Mouse (Mus musculus) midbrain, embryonic 16.5 days (tissue): ENCODE results near the gene Crxos. TPM values are rescaled to one million over a fixed set of nuclear protein-coding genes. Genes with fewer than 3 reads are reported as not detected.
"Not testable (repeated sequence)": the region's sequence is repeated elsewhere in the genome, so short reads cannot be mapped to it uniquely, and the experiment has no call there.

ENCODE experiments used
- ATAC-seq: fragments of 200-750 bp; cut with Nextera tagmentation; 2 replicates; pipeline ENCODE4 v1.8.0; 2017; ENCODE audit warnings: moderate TSS enrichment
- H3K27ac ChIP-seq: fragments of 300-500 bp; sonication (generic); 2 replicates; pipeline ENCODE4 v1.5.1; 2014; ENCODE audit warnings: mild to moderate bottlenecking, low read length, mixed read lengths
- H3K27me3 ChIP-seq: fragments of 300-500 bp; sonication (generic); 2 replicates; pipeline ENCODE4 v1.6.1; 2014; ENCODE audit warnings: low read depth, low read length, mixed read lengths; ENCODE audit not compliant: control insufficient read depth, insufficient read depth
- H3K36me3 ChIP-seq: fragments of 300-500 bp; sonication (generic); 2 replicates; pipeline ENCODE4 v1.6.1; 2014; ENCODE audit warnings: mild to moderate bottlenecking, low read length, moderate library complexity, mixed read lengths; ENCODE audit not compliant: control insufficient read depth, insufficient read depth
- H3K4me1 ChIP-seq: fragments of 300-500 bp; sonication (generic); 2 replicates; pipeline ENCODE4 v1.6.1; 2014; ENCODE audit warnings: mild to moderate bottlenecking, low read length, mixed read lengths; ENCODE audit not compliant: control insufficient read depth, insufficient read depth
- H3K4me2 ChIP-seq: fragments of 300-500 bp; sonication (generic); 2 replicates; pipeline ENCODE4 v1.6.1; 2014; ENCODE audit warnings: mild to moderate bottlenecking, low read length, mixed read lengths
- H3K4me3 ChIP-seq: fragments of 300-500 bp; sonication (generic); 2 replicates; pipeline ENCODE4 v1.5.1; 2014; ENCODE audit warnings: low read depth, mild to moderate bottlenecking, low read length, moderate library complexity, mixed read lengths
- H3K9ac ChIP-seq: fragments of 300-500 bp; sonication (generic); 2 replicates; pipeline ENCODE4 v1.6.1; 2014; ENCODE audit warnings: low read depth, low read length, mixed read lengths
- H3K9me3 ChIP-seq: fragments of 300-500 bp; sonication (generic); replicated peaks from 2 replicates; pipeline ENCODE4 v1.6.1; 2014; ENCODE audit warnings: mild to moderate bottlenecking, low read length, mixed read lengths; ENCODE audit not compliant: control insufficient read depth, poor library complexity, severe bottlenecking
- WGBS: fragments of 180-500 bp; shearing (Covaris S2); extraction: QIAGEN DNeasy Blood & Tissue Kit; methylation state at CpG from one replicate; pipeline ENCODE4 v1.1.7; 2014; 5-methylcytosine and 5-hydroxymethylcytosine counted together
- polyA plus RNA-seq: library from polyadenylated mRNA; unstranded; fragments of >200 nt; fragmentation: Nextera tagmentation; extraction: Ambion mirVana; gene quantifications from 2 replicates; pipeline ENCODE4 v1.2.1, GENCODE M21; 2015

Crxos gene
- polyA plus RNA-seq, 1 experiment from 2014 or later = not detected

- Histone ChIP-seq H3K36me3 (no peaks in the 10 kb centered on the region), H3K27me3 (no peaks in the 10 kb centered on the region), H3K9me3 (no peaks in the 10 kb centered on the region), H3K4me3 (no peak overlapping the region), H3K27ac (no peak overlapping the region), H3K9ac (no peak overlapping the region), H3K4me1 (no peaks in the 10 kb centered on the region), H3K4me2 (no peak overlapping the region)
- 81% methylated on average over 9 of the region's 9 CpGs for WGBS
- no peak for ATAC-seq
These were observed 19.1 kb downstream of the Crxos start for GRCm38 (mm10) chr7:15901366-15902048.

- WGBS = 31% methylated on average over 7 of the region's 7 CpGs
- no peak for ATAC-seq
These were observed 23.4 kb downstream of the Crxos start for GRCm38 (mm10) chr7:15905861-15906260.

GRCm38 (mm10) chr7:15906602-15907001 is 24.2 kb downstream of the Crxos start:
- Histone ChIP-seq H3K27ac (no peak overlapping the region), H3K4me3 (no peak overlapping the region), H3K36me3 (no peaks in the 10 kb centered on the region), H3K9ac (no peak overlapping the region), H3K4me2 (no peak overlapping the region), H3K4me1 (no peaks in the 10 kb centered on the region), H3K9me3 (no peaks in the 10 kb centered on the region), H3K27me3 (no peaks in the 10 kb centered on the region)
- 90% methylated on average over 1 of the region's 1 CpGs for WGBS
- no peak for ATAC-seq

More at GRCm38 (mm10) chr7:15905861-15906260, 23.4 kb downstream of the Crxos start:
- Histone ChIP-seq H3K27ac (no peak overlapping the region), H3K9ac (no peak overlapping the region), H3K27me3 (no peaks in the 10 kb centered on the region), H3K4me2 (no peak overlapping the region), H3K36me3 (no peaks in the 10 kb centered on the region), H3K4me1 (no peaks in the 10 kb centered on the region), H3K9me3 (no peaks in the 10 kb centered on the region), H3K4me3 (no peak overlapping the region)

GRCm38 (mm10) chr7:15907971-15908590 is 25.7 kb downstream of the Crxos start:
- no peak for ATAC-seq
- WGBS = 81% methylated on average over 8 of the region's 8 CpGs
- Histone ChIP-seq H3K36me3 (no peaks in the 10 kb centered on the region), H3K4me3 (no peak overlapping the region), H3K27ac (no peak overlapping the region), H3K9me3 (no peaks in the 10 kb centered on the region), H3K4me2 (no peak overlapping the region), H3K27me3 (no peaks in the 10 kb centered on the region), H3K9ac (no peak overlapping the region), H3K4me1 (no peaks in the 10 kb centered on the region)

GRCm38 (mm10) chr7:15910521-15910920 is 28.1 kb downstream of the Crxos start:
- WGBS = 89% methylated on average over 5 of the region's 5 CpGs
- H3K27ac ChIP-seq = no peak overlapping the region
- H3K4me2 ChIP-seq = no peak overlapping the region
- no peaks in the 10 kb centered on the region for H3K9me3 ChIP-seq
- H3K9ac ChIP-seq = no peak overlapping the region
- no peaks in the 10 kb centered on the region for H3K4me1 ChIP-seq
- no peak overlapping the region for H3K4me3 ChIP-seq
- no peak for ATAC-seq
- no peaks in the 10 kb centered on the region for H3K36me3 ChIP-seq
- H3K27me3 ChIP-seq = no peaks in the 10 kb centered on the region

- Histone ChIP-seq H3K27me3 (no peaks in the 10 kb centered on the region), H3K4me2 (no peak overlapping the region), H3K27ac (no peak overlapping the region), H3K4me3 (no peak overlapping the region), H3K4me1 (no peaks in the 10 kb centered on the region), H3K9me3 (no peaks in the 10 kb centered on the region), H3K9ac (no peak overlapping the region), H3K36me3 (peaks cover 3% of the 10 kb centered on the region; the same call in 1 of the 2 replicates)
- ATAC-seq = peak; percentile 59
- WGBS = 1% methylated on average over 4 of the region's 4 CpGs
These were observed 29.8 kb downstream of the Crxos start for GRCm38 (mm10) chr7:15912183-15912582.

- Histone ChIP-seq H3K9me3 (no peaks in the 10 kb centered on the region), H3K36me3 (peaks cover 14% of the 10 kb centered on the region; the same call in 1 of the 2 replicates), H3K27ac (no peak overlapping the region), H3K4me1 (no peaks in the 10 kb centered on the region), H3K4me3 (no peak overlapping the region), H3K4me2 (no peak overlapping the region), H3K9ac (no peak overlapping the region), H3K27me3 (no peaks in the 10 kb centered on the region)
- ATAC-seq = no peak
- WGBS = 46% methylated on average over 2 of the region's 2 CpGs
These were observed 31.8 kb downstream of the Crxos start for GRCm38 (mm10) chr7:15914252-15914651.

- Histone ChIP-seq H3K9ac (no peak overlapping the region), H3K27me3 (no peaks in the 10 kb centered on the region), H3K4me2 (no peak overlapping the region), H3K27ac (no peak overlapping the region), H3K9me3 (no peaks in the 10 kb centered on the region), H3K4me3 (no peak overlapping the region), H3K4me1 (no peaks in the 10 kb centered on the region), H3K36me3 (peaks cover 19% of the 10 kb centered on the region)
- 93% methylated on average over 2 of the region's 2 CpGs for WGBS
- no peak for ATAC-seq
These were observed 32.3 kb downstream of the Crxos start for GRCm38 (mm10) chr7:15914751-15915150.

- H3K27me3 ChIP-seq, H3K4me3 ChIP-seq, H3K4me1 ChIP-seq, H3K9ac ChIP-seq, H3K9me3 ChIP-seq, H3K4me2 ChIP-seq, H3K27ac ChIP-seq, ATAC-seq: not testable (repeated sequence)
- peaks cover 22% of the 10 kb centered on the region for H3K36me3 ChIP-seq
- WGBS = 86% methylated on average over 4 of the region's 4 CpGs
These were observed 33.3 kb downstream of the Crxos start for GRCm38 (mm10) chr7:15915695-15916094.
